8 mouse cellular contexts compared by ENCODE assay signal in the genomic region with DNA sequence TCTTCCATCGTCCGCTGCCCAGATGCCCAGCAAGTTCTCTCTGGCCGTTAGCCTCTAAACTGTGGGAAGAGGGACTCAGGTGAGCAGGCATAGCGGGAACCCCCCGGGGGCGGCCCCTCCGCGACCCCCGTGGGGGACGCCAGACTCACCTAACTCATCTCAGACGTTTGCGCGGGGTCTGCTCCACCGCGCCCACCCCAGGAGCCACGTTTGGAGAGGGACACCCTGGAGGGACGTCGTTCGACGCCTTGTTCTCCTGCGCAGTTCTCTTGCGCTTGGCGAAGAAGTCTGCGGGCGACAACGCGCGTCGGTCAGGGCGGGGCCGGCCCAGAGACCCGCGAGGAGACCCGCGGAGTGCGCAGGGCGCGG. TPM values are rescaled to one million over a fixed set of nuclear protein-coding genes. Genes with fewer than 3 reads are reported as not detected.
DNase-seq lines count a peak whose midpoint lies in the region; ATAC-seq and TF ChIP-seq lines count a peak whose summit lies in the region.

No protein-coding gene starts in this region.

- TF ChIP-seq CTCF in lung, postnatal 0 days (IDR thresholded peaks at IDR 0.05): no peak
- TF ChIP-seq CTCF in small intestine, adult 2 months (IDR thresholded peaks at IDR 0.05; ENCODE audit: extremely low read depth, insufficient read length, insufficient replicate concordance, low read depth, low read length): no peak

- H3K36me3 ChIP-seq in lung, postnatal 0 days (ENCODE audit: insufficient read depth, low read length): no peaks in the 10 kb centered on the region
- H3K36me3 ChIP-seq in forebrain, embryonic 15.5 days: no peaks in the 10 kb centered on the region
- H3K36me3 ChIP-seq in limb, embryonic 12.5 days: peaks cover 17% of the 10 kb centered on the region; the same call in 1 of the 2 replicates
- H3K36me3 ChIP-seq in small intestine, adult 2 months (ENCODE audit: control insufficient read depth, insufficient read depth, low read length): no peaks in the 10 kb centered on the region

- H3K4me1 ChIP-seq in lung, postnatal 0 days (ENCODE audit: insufficient read depth, low read depth, low read length): no peaks in the 10 kb centered on the region
- H3K4me1 ChIP-seq in forebrain, embryonic 15.5 days: no peaks in the 10 kb centered on the region; the same call in 1 of the 2 replicates
- H3K4me1 ChIP-seq in limb, embryonic 12.5 days (replicated peaks): peaks cover 14% of the 10 kb centered on the region
- H3K4me1 ChIP-seq in small intestine, adult 2 months (ENCODE audit: control insufficient read depth, insufficient read depth, insufficient read length, low read length): peaks cover 9% of the 10 kb centered on the region

- H3K9me3 ChIP-seq in lung, postnatal 0 days (ENCODE audit: low read length): no peaks in the 10 kb centered on the region; the same call in 1 of the 2 replicates
- H3K9me3 ChIP-seq in forebrain, embryonic 15.5 days: no peaks in the 10 kb centered on the region
- H3K9me3 ChIP-seq in limb, embryonic 12.5 days: peaks cover 31% of the 10 kb centered on the region

- H3K9ac ChIP-seq in lung, postnatal 0 days (replicated peaks; ENCODE audit: low read depth): peak overlapping the region; percentile 36
- peak overlapping the region; percentile 49 for H3K9ac ChIP-seq in forebrain, embryonic 15.5 days (replicated peaks)
- H3K9ac ChIP-seq in limb, embryonic 12.5 days (replicated peaks): peak overlapping the region; percentile 90

- H3K27me3 ChIP-seq in lung, postnatal 0 days (replicated peaks; ENCODE audit: insufficient read depth, low read length): no peaks in the 10 kb centered on the region
- peaks cover 25% of the 10 kb centered on the region for H3K27me3 ChIP-seq in forebrain, embryonic 15.5 days
- peaks cover 8% of the 10 kb centered on the region for H3K27me3 ChIP-seq in limb, embryonic 12.5 days
- H3K27me3 ChIP-seq in small intestine, adult 2 months (ENCODE audit: control insufficient read depth, insufficient read depth, low read length): peaks cover 17% of the 10 kb centered on the region

- DNase-seq in lung, postnatal 0 days (ENCODE audit: low spot score): no peak
- DNase-seq in lung, postnatal 36 days: no peak
- no peak for DNase-seq in urinary bladder, postnatal 36 days (ENCODE audit: low spot score in 2 of 2)
- no peak for DNase-seq in gastrocnemius, postnatal 4 days (ENCODE audit: low spot score in 2 of 2)
- DNase-seq in thymus, postnatal 36 days: no peak

- no peak for TF ChIP-seq POLR2A in small intestine, adult 2 months (IDR thresholded peaks at IDR 0.05; ENCODE audit: low read depth, low read length)

- WGBS in lung, postnatal 0 days: 21% methylated on average over 25 of the region's 38 CpGs
- 16% methylated on average over 34 of the region's 38 CpGs for WGBS in forebrain, embryonic 15.5 days
- 23% methylated on average over 38 of the region's 38 CpGs for WGBS in limb, embryonic 12.5 days
- 24% methylated on average over 38 of the region's 38 CpGs for WGBS in small intestine, adult 2 months

- TF ChIP-seq EP300 in lung, postnatal 0 days (IDR thresholded peaks at IDR 0.05): no peak

- peak overlapping the region; percentile 54 for H3K27ac ChIP-seq in lung, postnatal 0 days (ENCODE audit: low read length)
- no peak overlapping the region for H3K27ac ChIP-seq in forebrain, embryonic 15.5 days (replicated peaks)
- H3K27ac ChIP-seq in limb, embryonic 12.5 days: peak overlapping the region; percentile 92
- H3K27ac ChIP-seq in small intestine, adult 2 months (ENCODE audit: insufficient read depth, low read depth, low read length): no peak overlapping the region

- H3K4me2 ChIP-seq in lung, postnatal 0 days (replicated peaks; ENCODE audit: low read depth, low read length): peak overlapping the region; percentile 67
- H3K4me2 ChIP-seq in forebrain, embryonic 15.5 days (replicated peaks): peak overlapping the region; percentile 51
- peak overlapping the region; percentile 62 for H3K4me2 ChIP-seq in limb, embryonic 12.5 days

- ATAC-seq in lung, postnatal 0 days: no peak
- no peak for ATAC-seq in forebrain, embryonic 15.5 days (replicated peaks)
- no peak for ATAC-seq in limb, embryonic 12.5 days (ENCODE audit: insufficient number of reproducible peaks, insufficient read depth, low FRiP score, low TSS enrichment, low read depth)

- peak overlapping the region; percentile 60 for H3K4me3 ChIP-seq in lung, postnatal 0 days (ENCODE audit: low read depth, low read length)
- H3K4me3 ChIP-seq in forebrain, embryonic 15.5 days: peak overlapping the region; percentile 46
- H3K4me3 ChIP-seq in limb, embryonic 12.5 days (replicated peaks): peak overlapping the region; percentile 72
- peak overlapping the region; percentile 64 for H3K4me3 ChIP-seq in small intestine, adult 2 months (ENCODE audit: low read depth, low read length)

RNA-seq across cellular contexts. Expression of a gene that starts 1.9 kb away (rescaled TPM):
- polyA plus RNA-seq in lung, postnatal 0 days (2015; fragmentation: Nextera tagmentation; extraction: Ambion mirVana): 207 and 220 TPM in 2 replicates
- 139 and 142 TPM in 2 replicates for polyA plus RNA-seq in forebrain, embryonic 15.5 days (2015; fragmentation: Nextera tagmentation; extraction: Ambion mirVana)
- 1,371 and 1,459 TPM in 2 replicates for polyA plus RNA-seq in limb, embryonic 12.5 days (2016; fragmentation: Nextera tagmentation; extraction: Ambion mirVana)
- 8.7 and 9.6 TPM in 2 replicates for polyA plus RNA-seq in small intestine, adult 2 months (2012; rRNA removed)
- 1,000 to 10,000 TPM; 1,832 to 1,854 TPM for total RNA-seq in gastrocnemius, postnatal 4 days (2021)

RNA-seq across cellular contexts. Expression of a gene that starts 14.6 kb away (rescaled TPM):
- 4.4 and 5.2 TPM in 2 replicates for polyA plus RNA-seq in lung, postnatal 0 days (2015; fragmentation: Nextera tagmentation; extraction: Ambion mirVana)
- polyA plus RNA-seq in forebrain, embryonic 15.5 days (2015; fragmentation: Nextera tagmentation; extraction: Ambion mirVana): 0.29 and 0.68 TPM in 2 replicates
- 1.3 and 1.4 TPM in 2 replicates for polyA plus RNA-seq in limb, embryonic 12.5 days (2016; fragmentation: Nextera tagmentation; extraction: Ambion mirVana)
- 249 and 251 TPM in 2 replicates for polyA plus RNA-seq in small intestine, adult 2 months (2012; rRNA removed)
- under 1 TPM; 0.44 to 0.86 TPM for total RNA-seq in gastrocnemius, postnatal 4 days (2021)

RNA-seq across cellular contexts. Expression of a gene that starts 44.0 kb away (rescaled TPM):
- polyA plus RNA-seq in lung, postnatal 0 days (2015; fragmentation: Nextera tagmentation; extraction: Ambion mirVana): 3.2 and 5.4 TPM in 2 replicates
- 0.26 and 0.47 TPM in 2 replicates for polyA plus RNA-seq in forebrain, embryonic 15.5 days (2015; fragmentation: Nextera tagmentation; extraction: Ambion mirVana)
- polyA plus RNA-seq in limb, embryonic 12.5 days (2016; fragmentation: Nextera tagmentation; extraction: Ambion mirVana): 13.8 and 19.2 TPM in 2 replicates
- 2.5 and 5.0 TPM in 2 replicates for polyA plus RNA-seq in small intestine, adult 2 months (2012; rRNA removed)
- total RNA-seq in gastrocnemius, postnatal 4 days (2021): not detected

Comparison
In these comparisons a context has a peak if more than half of its experiments do, and no peak if none do; other contexts are left out.
1. H3K27ac ChIP-seq: peak in lung, postnatal 0 days (single experiment) and limb, embryonic 12.5 days (single experiment); none in forebrain, embryonic 15.5 days (single experiment) and small intestine, adult 2 months (single experiment).
2. H3K9ac ChIP-seq: peak in every context shown above with its lines; median percentile 90 in limb, embryonic 12.5 days; 49 in forebrain, embryonic 15.5 days; 36 in lung, postnatal 0 days.
3. RNA of a gene that starts 1.9 kb away (polyA plus RNA-seq): 1,371 to 1,459 TPM in limb, embryonic 12.5 days, 207 to 220 TPM in lung, postnatal 0 days and 139 to 142 TPM in forebrain, embryonic 15.5 days; 8.7 to 9.6 TPM in small intestine, adult 2 months; every median in the first group is over 10 times any median in the second.
4. RNA of a gene that starts 14.6 kb away (polyA plus RNA-seq): 249 to 251 TPM in small intestine, adult 2 months; 4.4 to 5.2 TPM in lung, postnatal 0 days, 1.3 to 1.4 TPM in limb, embryonic 12.5 days and 0.29 to 0.68 TPM in forebrain, embryonic 15.5 days; every median in the first group is over 10 times any median in the second.
5. Peak in every context shown above with its lines, with median percentiles within 50 percentile points of each other: H3K4me2 ChIP-seq and H3K4me3 ChIP-seq.